Mouse (Mus musculus): ENCODE results near the gene Pxdn. TPM values are rescaled to one million over a fixed set of nuclear protein-coding genes. Genes with fewer than 3 reads are reported as not detected.

Gene Pxdn
- polyA plus RNA-seq, 1 experiment: 0.72 TPM

DNA sequence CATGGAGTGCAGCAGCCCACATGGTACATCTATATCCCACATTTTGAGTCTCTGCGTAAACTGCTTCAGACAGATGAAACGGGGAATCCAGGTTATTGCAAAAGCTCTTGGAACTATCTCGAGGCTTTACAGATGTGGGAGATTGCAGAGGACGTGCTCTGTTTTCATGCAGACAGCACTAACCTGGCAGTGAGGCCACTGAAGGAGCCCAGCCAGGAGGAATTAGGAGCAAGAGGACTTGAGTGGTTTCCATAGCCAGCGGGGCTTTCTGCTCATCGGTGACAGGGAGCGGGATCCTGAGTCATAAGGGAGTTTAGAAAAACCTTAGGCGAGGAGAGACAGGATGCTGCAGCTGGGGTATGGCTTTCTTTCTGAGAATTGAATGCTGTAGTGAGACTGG, 42.7 kb downstream of the Pxdn start:
- no peak for TF ChIP-seq POLR2A (IDR thresholded peaks at IDR 0.05; ENCODE audit: borderline replicate concordance, low read depth, low read length)
- no peak for TF ChIP-seq CTCF (IDR thresholded peaks at IDR 0.05; ENCODE audit: low read depth, low read length)
- no peak overlapping the region for H3K27ac ChIP-seq (ENCODE audit: insufficient read depth, low read depth, low read length)
- H3K4me3 ChIP-seq (ENCODE audit: insufficient read depth, low read length): no peak overlapping the region

GRCm38 (mm10) chr12:29981722-29982293, 44.4 kb downstream of the Pxdn start:
- Histone ChIP-seq H3K4me1 (ENCODE audit: control insufficient read depth, insufficient read depth, low read length) (no peaks in the 10 kb centered on the region), H3K27ac (ENCODE audit: insufficient read depth, low read depth, low read length) (no peak overlapping the region), H3K4me3 (ENCODE audit: insufficient read depth, low read length) (no peak overlapping the region)
- no peak for TF ChIP-seq CTCF (IDR thresholded peaks at IDR 0.05; ENCODE audit: low read depth, low read length)
- no peak for TF ChIP-seq POLR2A (IDR thresholded peaks at IDR 0.05; ENCODE audit: borderline replicate concordance, low read depth, low read length)

More for the DNA sequence above, 42.7 kb downstream of the Pxdn start:
- no peaks in the 10 kb centered on the region for H3K4me1 ChIP-seq (ENCODE audit: control insufficient read depth, insufficient read depth, low read length)

- Histone ChIP-seq H3K4me3 (ENCODE audit: insufficient read depth, low read length) (no peak overlapping the region), H3K4me1 (ENCODE audit: control insufficient read depth, insufficient read depth, low read length) (no peaks in the 10 kb centered on the region), H3K27ac (ENCODE audit: insufficient read depth, low read depth, low read length) (no peak overlapping the region)
- TF ChIP-seq CTCF (IDR thresholded peaks at IDR 0.05; ENCODE audit: low read depth, low read length) (no peak), POLR2A (IDR thresholded peaks at IDR 0.05; ENCODE audit: borderline replicate concordance, low read depth, low read length) (no peak)
These were observed 45.8 kb downstream of the Pxdn start for GRCm38 (mm10) chr12:29983190-29983589.

- Histone ChIP-seq H3K4me3 (ENCODE audit: insufficient read depth, low read length) (no peak overlapping the region), H3K4me1 (ENCODE audit: control insufficient read depth, insufficient read depth, low read length) (no peaks in the 10 kb centered on the region), H3K27ac (ENCODE audit: insufficient read depth, low read depth, low read length) (no peak overlapping the region)
- TF ChIP-seq POLR2A (IDR thresholded peaks at IDR 0.05; ENCODE audit: borderline replicate concordance, low read depth, low read length) (no peak), CTCF (IDR thresholded peaks at IDR 0.05; ENCODE audit: low read depth, low read length) (no peak)
These were observed 47.7 kb downstream of the Pxdn start for GRCm38 (mm10) chr12:29985126-29985525.

GRCm38 (mm10) chr12:29986241-29986640, 48.8 kb downstream of the Pxdn start:
- TF ChIP-seq POLR2A (IDR thresholded peaks at IDR 0.05; ENCODE audit: borderline replicate concordance, low read depth, low read length) (no peak), CTCF (IDR thresholded peaks at IDR 0.05; ENCODE audit: low read depth, low read length) (no peak)
- Histone ChIP-seq H3K27ac (ENCODE audit: insufficient read depth, low read depth, low read length) (no peak overlapping the region), H3K4me3 (ENCODE audit: insufficient read depth, low read length) (no peak overlapping the region), H3K4me1 (ENCODE audit: control insufficient read depth, insufficient read depth, low read length) (no peaks in the 10 kb centered on the region)

- TF ChIP-seq CTCF (IDR thresholded peaks at IDR 0.05; ENCODE audit: low read depth, low read length) (no peak), POLR2A (IDR thresholded peaks at IDR 0.05; ENCODE audit: borderline replicate concordance, low read depth, low read length) (no peak)
- Histone ChIP-seq H3K4me1 (ENCODE audit: control insufficient read depth, insufficient read depth, low read length) (no peaks in the 10 kb centered on the region), H3K27ac (ENCODE audit: insufficient read depth, low read depth, low read length) (no peak overlapping the region), H3K4me3 (ENCODE audit: insufficient read depth, low read length) (no peak overlapping the region)
These were observed 61.5 kb downstream of the Pxdn start for GRCm38 (mm10) chr12:29998895-29999294.

DNA sequence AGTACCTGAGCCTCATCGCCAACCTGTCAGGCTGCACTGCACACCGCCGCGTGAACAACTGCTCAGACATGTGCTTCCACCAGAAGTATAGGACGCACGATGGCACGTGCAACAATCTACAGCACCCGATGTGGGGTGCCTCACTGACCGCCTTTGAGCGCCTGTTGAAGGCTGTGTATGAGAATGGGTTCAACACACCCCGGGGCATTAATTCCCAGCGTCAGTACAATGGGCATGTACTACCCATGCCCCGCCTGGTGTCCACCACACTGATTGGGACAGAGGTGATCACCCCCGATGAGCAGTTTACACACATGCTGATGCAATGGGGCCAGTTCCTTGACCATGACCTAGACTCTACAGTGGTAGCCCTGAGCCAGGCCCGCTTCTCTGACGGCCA, 64.5 kb downstream of the Pxdn start:
- no peaks in the 10 kb centered on the region for H3K4me1 ChIP-seq (ENCODE audit: control insufficient read depth, insufficient read depth, low read length)
- TF ChIP-seq CTCF (IDR thresholded peaks at IDR 0.05; ENCODE audit: low read depth, low read length): no peak
- TF ChIP-seq POLR2A (IDR thresholded peaks at IDR 0.05; ENCODE audit: borderline replicate concordance, low read depth, low read length): no peak
- no peak overlapping the region for H3K4me3 ChIP-seq (ENCODE audit: insufficient read depth, low read length)
- H3K27ac ChIP-seq (ENCODE audit: insufficient read depth, low read depth, low read length): no peak overlapping the region

GRCm38 (mm10) chr12:30003680-30004364, 66.4 kb downstream of the Pxdn start:
- Histone ChIP-seq H3K4me3 (ENCODE audit: insufficient read depth, low read length) (no peak overlapping the region), H3K27ac (ENCODE audit: insufficient read depth, low read depth, low read length) (no peak overlapping the region), H3K4me1 (ENCODE audit: control insufficient read depth, insufficient read depth, low read length) (no peaks in the 10 kb centered on the region)
- TF ChIP-seq POLR2A (IDR thresholded peaks at IDR 0.05; ENCODE audit: borderline replicate concordance, low read depth, low read length) (no peak), CTCF (IDR thresholded peaks at IDR 0.05; ENCODE audit: low read depth, low read length) (no peak)

GRCm38 (mm10) chr12:30004365-30004723, 66.9 kb downstream of the Pxdn start:
- Histone ChIP-seq H3K4me3 (ENCODE audit: insufficient read depth, low read length) (no peak overlapping the region), H3K4me1 (ENCODE audit: control insufficient read depth, insufficient read depth, low read length) (no peaks in the 10 kb centered on the region), H3K27ac (ENCODE audit: insufficient read depth, low read depth, low read length) (no peak overlapping the region)
- TF ChIP-seq CTCF (IDR thresholded peaks at IDR 0.05; ENCODE audit: low read depth, low read length) (no peak), POLR2A (IDR thresholded peaks at IDR 0.05; ENCODE audit: borderline replicate concordance, low read depth, low read length) (no peak)

- H3K4me1 ChIP-seq (ENCODE audit: control insufficient read depth, insufficient read depth, low read length): no peaks in the 10 kb centered on the region
- no peak overlapping the region for H3K4me3 ChIP-seq (ENCODE audit: insufficient read depth, low read length)
- TF ChIP-seq CTCF (IDR thresholded peaks at IDR 0.05; ENCODE audit: low read depth, low read length) (no peak), POLR2A (IDR thresholded peaks at IDR 0.05; ENCODE audit: borderline replicate concordance, low read depth, low read length) (no peak)
- no peak overlapping the region for H3K27ac ChIP-seq (ENCODE audit: insufficient read depth, low read depth, low read length)
These were observed 69.2 kb downstream of the Pxdn start for GRCm38 (mm10) chr12:30006586-30006985.
